Mouse (Mus musculus) cerebellum, adult 2 months (tissue): Measurements from ENCODE around the gene Nmnat2.

ENCODE experiments used
- CTCF ChIP-seq: fragments of 200-500 bp; IDR thresholded peaks from 2 replicates; pipeline ENCODE4 v1.5.1; 2011; ENCODE audit warnings: low read depth, mild to moderate bottlenecking, control low read depth, low read length, moderate library complexity, borderline replicate concordance; ENCODE audit not compliant: insufficient read depth
- POLR2A ChIP-seq: fragments of 200-500 bp; IDR thresholded peaks from 2 replicates; pipeline ENCODE4 v1.6.1; 2011; ENCODE audit warnings: low read length, control low read depth, borderline replicate concordance; ENCODE audit not compliant: insufficient read depth

GRCm38 (mm10) chr1:153054112-153054821 lies 99.5 kb downstream of the Nmnat2 start:
- TF ChIP-seq CTCF, result no peak
- no peak for TF ChIP-seq POLR2A
